Mouse (Mus musculus): Measurements from ENCODE around the gene Rbm15.

Gene Rbm15

GRCm38 (mm10) chr3:107333381-107334201 lies at the start of gene Rbm15:
Gene Rbm15 (minus strand): TSS chr3:107333673.
- DNase-seq (ENCODE audit: low spot score in 2 of 2): peak; percentile 100

GRCm38 (mm10) chr3:107379422-107379821 lies 45.9 kb upstream of the Rbm15 start:
- DNase-seq (ENCODE audit: low spot score in 2 of 2): peak; percentile 19 to 56

- DNase-seq (ENCODE audit: low spot score in 2 of 2): no peak
Observed at GRCm38 (mm10) chr3:107378626-107379025, 45.2 kb upstream of the Rbm15 start.

GRCm38 (mm10) chr3:107374948-107375664 lies 41.6 kb upstream of the Rbm15 start:
- peak in 1 of 2 experiments; percentile 23 for DNase-seq (ENCODE audit: low spot score in 2 of 2)

GRCm38 (mm10) chr3:107369156-107369555 lies 35.7 kb upstream of the Rbm15 start:
- no peak for DNase-seq (ENCODE audit: low spot score in 2 of 2)

- no peak for DNase-seq (ENCODE audit: low spot score in 2 of 2)
Observed at GRCm38 (mm10) chr3:107367938-107368599, 34.6 kb upstream of the Rbm15 start.

GRCm38 (mm10) chr3:107365341-107365740 lies 31.9 kb upstream of the Rbm15 start:
- DNase-seq (ENCODE audit: low spot score in 2 of 2): no peak

GRCm38 (mm10) chr3:107363391-107363790 lies 29.9 kb upstream of the Rbm15 start:
- no peak for DNase-seq (ENCODE audit: low spot score in 2 of 2)

- peak; percentile 34 to 41 for DNase-seq (ENCODE audit: low spot score in 2 of 2)
Observed at GRCm38 (mm10) chr3:107360341-107360740, 26.9 kb upstream of the Rbm15 start.

- no peak for DNase-seq (ENCODE audit: low spot score in 2 of 2)
Observed at GRCm38 (mm10) chr3:107357700-107358234, 24.3 kb upstream of the Rbm15 start.

GRCm38 (mm10) chr3:107356964-107357441 lies 23.5 kb upstream of the Rbm15 start:
- peak; percentile 57 to 67 for DNase-seq (ENCODE audit: low spot score in 2 of 2)

GRCm38 (mm10) chr3:107355618-107356260 lies 22.3 kb upstream of the Rbm15 start:
- DNase-seq (ENCODE audit: low spot score in 2 of 2): no peak

- no peak for DNase-seq (ENCODE audit: low spot score in 2 of 2)
Observed at GRCm38 (mm10) chr3:107351706-107352105, 18.2 kb upstream of the Rbm15 start.

- DNase-seq (ENCODE audit: low spot score in 2 of 2): no peak
Observed at GRCm38 (mm10) chr3:107349006-107349405, 15.5 kb upstream of the Rbm15 start.

GRCm38 (mm10) chr3:107345033-107345725 lies 11.7 kb upstream of the Rbm15 start:
- no peak for DNase-seq (ENCODE audit: low spot score in 2 of 2)

GRCm38 (mm10) chr3:107343971-107344370 lies 10.5 kb upstream of the Rbm15 start:
- no peak for DNase-seq (ENCODE audit: low spot score in 2 of 2)

GRCm38 (mm10) chr3:107334202-107334934 lies 895 bp upstream of the Rbm15 start:
- no peak for DNase-seq (ENCODE audit: low spot score in 2 of 2)

- peak; percentile 99 for DNase-seq (ENCODE audit: low spot score in 2 of 2)
Observed at GRCm38 (mm10) chr3:107332960-107333380, 503 bp downstream of the Rbm15 start.

- DNase-seq (ENCODE audit: low spot score in 2 of 2): peak in 1 of 2 experiments; percentile 42
Observed at GRCm38 (mm10) chr3:107332127-107332959, 1.1 kb downstream of the Rbm15 start.
